Mouse (Mus musculus) small intestine, adult 2 months (tissue): Measurements from ENCODE around the gene Nckap5.

ENCODE experiments used
- CTCF ChIP-seq: fragments of 200-500 bp; IDR thresholded peaks from 2 replicates; pipeline ENCODE4 v1.5.1; 2012; ENCODE audit warnings: low read depth, mild to moderate bottlenecking, control low read depth, inconsistent platforms, low read length, moderate library complexity, mixed read lengths; ENCODE audit not compliant: insufficient replicate concordance, insufficient read length; ENCODE audit errors: extremely low read depth
- POLR2A ChIP-seq: fragments of 200-500 bp; IDR thresholded peaks from 2 replicates; pipeline ENCODE4 v1.6.1; 2012; ENCODE audit warnings: low read depth, mild to moderate bottlenecking, control low read depth, inconsistent platforms, low read length, moderate library complexity

DNA sequence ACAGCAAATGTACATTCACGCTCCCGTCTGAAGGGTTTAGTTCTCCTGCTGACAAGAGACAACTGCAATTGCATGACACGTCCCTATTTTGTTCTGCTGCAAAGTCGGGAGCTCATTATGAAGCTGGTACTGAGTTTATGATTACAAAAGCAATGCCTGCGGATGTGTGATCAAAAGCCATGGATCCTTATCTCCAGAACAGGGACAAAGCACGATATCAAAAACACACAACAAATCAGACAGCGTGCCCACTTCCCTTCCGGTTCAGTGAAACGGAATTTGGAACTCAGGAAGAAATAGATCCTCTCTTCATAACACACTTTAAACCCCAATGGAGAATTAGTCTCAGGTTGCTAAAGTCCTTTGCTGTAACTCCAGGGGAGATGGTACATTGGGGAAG lies 379.1 kb downstream of the Nckap5 start:
- TF ChIP-seq POLR2A (no peak), CTCF (no peak)
